Mouse (Mus musculus): ENCODE data around the gene Oxct2b. TPM values are rescaled to one million over a fixed set of nuclear protein-coding genes. Genes with fewer than 3 reads are reported as not detected.
A peak's percentile ranks its signal among the peaks of the same experiment; 100 is the strongest.

Oxct2b gene
- total and polyA plus RNA-seq, 3 experiments: 0.10 TPM; not detected in 2

DNA sequence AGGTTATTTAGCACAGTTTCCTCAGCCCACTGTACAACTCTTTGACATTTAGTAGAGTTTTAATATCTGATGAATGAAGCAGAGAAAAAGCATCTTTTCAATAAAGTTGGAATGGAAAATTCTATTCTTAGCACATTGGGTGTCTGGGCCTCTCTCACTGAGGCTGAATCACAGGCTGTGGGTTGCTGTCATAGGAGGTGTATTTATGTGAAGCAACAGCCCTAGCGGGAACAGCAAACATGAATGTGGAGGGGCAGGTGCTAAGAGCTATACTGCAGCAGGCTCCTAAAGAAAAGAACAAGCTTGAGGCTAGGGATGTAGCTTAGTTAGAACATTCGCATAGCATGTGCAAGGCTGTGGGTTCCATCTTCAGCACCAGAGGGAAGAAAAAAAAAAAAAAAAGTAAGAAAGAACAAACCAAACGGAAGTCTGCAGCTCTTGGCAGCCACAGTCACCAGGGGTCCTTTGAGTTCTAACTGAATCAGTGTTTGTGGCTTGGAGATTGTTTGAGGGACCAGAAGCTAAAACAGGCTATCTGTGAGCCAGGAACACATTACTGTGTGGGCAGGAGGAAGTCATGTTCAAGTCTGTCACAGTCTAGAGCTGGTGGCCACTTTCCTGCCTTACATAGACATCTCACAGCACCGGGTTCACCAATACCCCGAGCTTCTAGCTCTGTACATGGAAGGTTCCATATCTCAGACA, 31.5 kb downstream of the Oxct2b start:
- Histone ChIP-seq H3K79me2 (replicated peaks; ENCODE audit: control insufficient read depth, insufficient read depth, low read length) (no peaks in the 10 kb centered on the region), H3K4me3 (no peak overlapping the region), H3K27me3 (ENCODE audit: control insufficient read depth, insufficient read depth, low read length) (no peaks in the 10 kb centered on the region), H3K4me1 (ENCODE audit: control insufficient read depth, insufficient read depth, low read length) (no peaks in the 10 kb centered on the region), H3K36me3 (ENCODE audit: control insufficient read depth, insufficient read depth, low read length) (no peaks in the 10 kb centered on the region), H3K9ac (ENCODE audit: low read depth, low read length) (no peak overlapping the region), H3K27ac (no peak overlapping the region)
- 70% methylated on average over 5 of the region's 5 CpGs for WGBS
- intact Hi-C loops (cut with DNase I): no loop called here
- no peak for DNase-seq
- TF ChIP-seq CTCF (IDR thresholded peaks at IDR 0.05): no peak
- TF ChIP-seq POLR2A (IDR thresholded peaks at IDR 0.05; ENCODE audit: insufficient read depth, low read depth, low read length): no peak
- TF ChIP-seq EP300 (IDR thresholded peaks at IDR 0.05; ENCODE audit: insufficient read depth, low read depth, low read length): no peak

DNA sequence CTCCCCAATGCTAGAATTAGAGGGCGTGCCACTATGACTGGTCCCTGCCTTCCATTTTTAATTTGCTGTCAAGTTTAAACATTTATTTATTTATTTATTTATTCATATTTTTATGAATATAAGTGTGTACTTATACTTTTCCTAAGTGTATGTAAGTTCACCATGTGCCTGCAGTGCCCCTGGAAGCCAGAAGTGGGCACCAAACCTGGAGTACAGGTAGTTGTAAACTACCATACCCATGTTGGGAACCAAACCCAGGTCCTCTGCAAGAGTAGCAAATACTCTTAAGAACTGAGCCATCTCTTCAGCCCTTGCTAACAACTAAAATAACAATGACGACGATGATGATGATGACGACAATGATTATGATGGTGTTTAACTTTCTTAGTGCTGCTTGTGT, 35.9 kb downstream of the Oxct2b start:
- Histone ChIP-seq H3K9ac (ENCODE audit: low read depth, low read length) (no peak overlapping the region), H3K4me3 (no peak overlapping the region), H3K27ac (no peak overlapping the region), H3K27me3 (ENCODE audit: control insufficient read depth, insufficient read depth, low read length) (no peaks in the 10 kb centered on the region), H3K79me2 (replicated peaks; ENCODE audit: control insufficient read depth, insufficient read depth, low read length) (no peaks in the 10 kb centered on the region), H3K4me1 (ENCODE audit: control insufficient read depth, insufficient read depth, low read length) (no peaks in the 10 kb centered on the region), H3K36me3 (ENCODE audit: control insufficient read depth, insufficient read depth, low read length) (no peaks in the 10 kb centered on the region)
- TF ChIP-seq CTCF (IDR thresholded peaks at IDR 0.05) (peak; percentile 18), POLR2A (IDR thresholded peaks at IDR 0.05; ENCODE audit: insufficient read depth, low read depth, low read length) (no peak)
- whole genome bisulfite sequencing: 89% methylated on average over 4 of the region's 4 CpGs
- DNase-seq: no peak
- intact Hi-C loops (cut with DNase I): no loop called here

DNA sequence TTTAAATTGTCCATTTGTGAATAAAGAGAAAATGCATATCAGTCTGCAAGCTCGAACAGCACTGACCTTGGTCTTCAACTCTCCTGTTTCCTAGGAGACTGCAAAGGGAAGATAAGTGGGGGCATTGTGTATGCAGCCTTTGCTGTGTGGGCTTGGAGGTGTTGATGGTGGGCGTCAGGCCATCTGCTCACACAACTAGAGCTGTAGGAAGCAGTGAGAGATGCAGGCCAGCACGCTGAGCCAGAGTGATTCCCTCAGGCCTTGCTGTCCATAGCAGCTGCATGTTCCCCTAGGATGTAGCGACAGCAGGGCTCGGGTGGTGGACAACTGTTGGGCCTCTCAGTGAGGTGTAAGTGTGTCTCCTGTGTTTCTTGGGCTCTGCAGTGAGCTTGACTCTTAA, 36.9 kb downstream of the Oxct2b start:
- Histone ChIP-seq H3K36me3 (ENCODE audit: control insufficient read depth, insufficient read depth, low read length) (no peaks in the 10 kb centered on the region), H3K4me3 (no peak overlapping the region), H3K79me2 (replicated peaks; ENCODE audit: control insufficient read depth, insufficient read depth, low read length) (no peaks in the 10 kb centered on the region), H3K27ac (no peak overlapping the region), H3K4me1 (ENCODE audit: control insufficient read depth, insufficient read depth, low read length) (no peaks in the 10 kb centered on the region), H3K9ac (ENCODE audit: low read depth, low read length) (no peak overlapping the region), H3K27me3 (ENCODE audit: control insufficient read depth, insufficient read depth, low read length) (no peaks in the 10 kb centered on the region)
- intact Hi-C loops (cut with DNase I): no loop called here
- 45% methylated on average over 5 of the region's 5 CpGs for WGBS
- no peak for DNase-seq
- TF ChIP-seq POLR2A (IDR thresholded peaks at IDR 0.05; ENCODE audit: insufficient read depth, low read depth, low read length) (no peak), EP300 (IDR thresholded peaks at IDR 0.05; ENCODE audit: insufficient read depth, low read depth, low read length) (no peak), CTCF (IDR thresholded peaks at IDR 0.05) (no peak)

DNA sequence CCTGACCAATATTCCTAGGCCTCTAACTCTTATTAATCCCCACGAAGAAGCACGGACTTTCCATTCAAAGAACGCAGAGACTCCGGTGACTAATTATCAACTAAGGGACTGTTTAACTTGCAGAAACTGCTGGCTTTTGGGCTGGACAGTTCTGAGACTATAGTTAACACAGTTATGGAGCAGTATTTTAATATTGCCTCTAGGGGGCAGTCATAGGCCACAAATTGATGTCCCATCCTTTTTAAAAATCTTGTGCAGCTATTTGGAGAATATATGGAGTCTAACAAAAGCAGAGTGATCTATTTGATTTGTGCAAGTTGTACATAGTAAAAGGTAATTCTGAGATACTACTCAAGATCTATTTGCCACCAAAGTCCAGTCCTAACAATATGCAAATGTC, 38.9 kb downstream of the Oxct2b start:
- no peak overlapping the region for H3K4me3 ChIP-seq
- no peaks in the 10 kb centered on the region for H3K36me3 ChIP-seq (ENCODE audit: control insufficient read depth, insufficient read depth, low read length)
- no peaks in the 10 kb centered on the region for H3K27me3 ChIP-seq (ENCODE audit: control insufficient read depth, insufficient read depth, low read length)
- H3K79me2 ChIP-seq (replicated peaks; ENCODE audit: control insufficient read depth, insufficient read depth, low read length): no peaks in the 10 kb centered on the region
- peak; percentile 83 for TF ChIP-seq CTCF (IDR thresholded peaks at IDR 0.05)
- TF ChIP-seq EP300 (IDR thresholded peaks at IDR 0.05; ENCODE audit: insufficient read depth, low read depth, low read length): no peak
- H3K9ac ChIP-seq (ENCODE audit: low read depth, low read length): no peak overlapping the region
- intact Hi-C loops (cut with DNase I): loop anchor here (1.0 to 5.0 kb wide), 3 partner anchors 45 to 97 kb away; no protein-coding TSS in a partner anchor
- no peaks in the 10 kb centered on the region for H3K4me1 ChIP-seq (ENCODE audit: control insufficient read depth, insufficient read depth, low read length)
- 18% methylated on average over 4 of the region's 4 CpGs for WGBS
- H3K27ac ChIP-seq: no peak overlapping the region
- DNase-seq: no peak

DNA sequence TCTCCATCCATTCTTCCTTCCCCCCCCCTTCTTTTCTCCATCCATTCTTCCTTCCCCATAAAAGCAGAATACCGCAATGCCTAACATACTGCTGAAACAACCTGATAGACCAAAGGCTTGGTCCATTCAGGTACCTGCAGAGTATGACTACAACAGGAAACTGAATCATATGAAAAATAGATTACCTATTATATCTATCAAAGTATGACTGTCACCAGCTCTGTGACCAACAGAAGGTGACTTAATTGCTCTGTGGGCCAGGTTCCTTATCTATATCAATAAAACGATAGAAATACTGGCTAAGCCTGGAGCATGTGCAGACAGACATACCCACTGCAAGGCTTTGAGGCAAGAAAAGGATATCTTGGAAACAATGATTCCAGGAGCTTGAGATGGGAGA, 39.4 kb downstream of the Oxct2b start:
- H3K27ac ChIP-seq: no peak overlapping the region
- H3K27me3 ChIP-seq (ENCODE audit: control insufficient read depth, insufficient read depth, low read length): no peaks in the 10 kb centered on the region
- intact Hi-C loops (cut with DNase I): loop anchor here (1.0 to 5.0 kb wide), 3 partner anchors 45 to 97 kb away; no protein-coding TSS in a partner anchor
- TF ChIP-seq EP300 (IDR thresholded peaks at IDR 0.05; ENCODE audit: insufficient read depth, low read depth, low read length) (no peak), POLR2A (IDR thresholded peaks at IDR 0.05; ENCODE audit: insufficient read depth, low read depth, low read length) (no peak), CTCF (IDR thresholded peaks at IDR 0.05) (no peak)
- H3K4me3 ChIP-seq: no peak overlapping the region
- no peak for DNase-seq
- no peaks in the 10 kb centered on the region for H3K4me1 ChIP-seq (ENCODE audit: control insufficient read depth, insufficient read depth, low read length)
- no peaks in the 10 kb centered on the region for H3K79me2 ChIP-seq (replicated peaks; ENCODE audit: control insufficient read depth, insufficient read depth, low read length)
- no peaks in the 10 kb centered on the region for H3K36me3 ChIP-seq (ENCODE audit: control insufficient read depth, insufficient read depth, low read length)
- no peak overlapping the region for H3K9ac ChIP-seq (ENCODE audit: low read depth, low read length)
- WGBS: 40% methylated on average over 2 of the region's 2 CpGs

DNA sequence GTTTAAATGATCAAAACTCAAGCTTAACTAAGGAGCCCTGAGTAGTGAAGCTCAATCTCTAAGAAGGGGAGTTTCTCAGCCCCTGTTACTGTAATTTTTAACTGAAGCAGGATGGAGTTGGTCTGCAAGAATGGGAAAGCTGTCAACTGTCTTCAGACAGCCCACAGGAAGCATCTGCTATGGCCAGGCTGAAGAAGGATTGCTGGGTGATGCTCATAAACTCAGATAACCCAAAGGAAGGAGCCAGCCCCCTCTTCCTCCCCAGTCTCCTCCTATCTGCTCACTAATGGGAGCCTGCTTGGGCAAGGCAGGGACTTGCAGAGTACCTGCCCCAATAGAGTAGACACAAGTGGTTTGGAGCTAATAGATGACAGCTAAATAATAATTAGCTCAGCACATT, 39.8 kb downstream of the Oxct2b start:
- no peak overlapping the region for H3K4me3 ChIP-seq
- TF ChIP-seq POLR2A (IDR thresholded peaks at IDR 0.05; ENCODE audit: insufficient read depth, low read depth, low read length) (no peak), CTCF (IDR thresholded peaks at IDR 0.05) (no peak), EP300 (IDR thresholded peaks at IDR 0.05; ENCODE audit: insufficient read depth, low read depth, low read length) (no peak)
- H3K79me2 ChIP-seq (replicated peaks; ENCODE audit: control insufficient read depth, insufficient read depth, low read length): no peaks in the 10 kb centered on the region
- no peak overlapping the region for H3K9ac ChIP-seq (ENCODE audit: low read depth, low read length)
- no peaks in the 10 kb centered on the region for H3K36me3 ChIP-seq (ENCODE audit: control insufficient read depth, insufficient read depth, low read length)
- H3K27ac ChIP-seq: no peak overlapping the region
- intact Hi-C loops (cut with DNase I): loop anchor here (1.0 to 5.0 kb wide), 3 partner anchors 44 to 96 kb away; no protein-coding TSS in a partner anchor
- no peaks in the 10 kb centered on the region for H3K27me3 ChIP-seq (ENCODE audit: control insufficient read depth, insufficient read depth, low read length)
- no peak for DNase-seq
- H3K4me1 ChIP-seq (ENCODE audit: control insufficient read depth, insufficient read depth, low read length): no peaks in the 10 kb centered on the region
